Mouse (Mus musculus): Measurements from ENCODE around the gene Eif6.
A peak's percentile ranks its signal among the peaks of the same experiment; 100 is the strongest.

Eif6 gene

GRCm38 (mm10) chr2:155820779-155821178 lies 5.9 kb downstream of the Eif6 start:
- no peak for DNase-seq

- peak in 1 of 2 experiments; percentile 51 for DNase-seq
Measured at GRCm38 (mm10) chr2:155819449-155820251, 7.1 kb downstream of the Eif6 start.

- DNase-seq: no peak
Measured at GRCm38 (mm10) chr2:155819392-155819448, 7.5 kb downstream of the Eif6 start, which contains the start of gene BC029722. Gene BC029722 (minus strand): TSS chr2:155819426.

- DNase-seq: peak; percentile 93 to 95
Measured at GRCm38 (mm10) chr2:155818596-155819391, 7.9 kb downstream of the Eif6 start.

- DNase-seq: peak; percentile 44 to 58
Measured at GRCm38 (mm10) chr2:155817301-155818245, 9.2 kb downstream of the Eif6 start.

GRCm38 (mm10) chr2:155816179-155816578 lies 10.5 kb downstream of the Eif6 start:
- peak; percentile 58 to 69 for DNase-seq

GRCm38 (mm10) chr2:155814829-155815228 lies 11.9 kb downstream of the Eif6 start:
- DNase-seq: peak in 1 of 2 experiments; percentile 40

- peak in 1 of 2 experiments; percentile 37 for DNase-seq
Measured at GRCm38 (mm10) chr2:155812637-155813036, 14.1 kb downstream of the Eif6 start.

GRCm38 (mm10) chr2:155811821-155812396 lies 14.8 kb downstream of the Eif6 start:
- DNase-seq: peak; percentile 95 to 98

- DNase-seq: peak in 1 of 2 experiments; percentile 42
Measured at GRCm38 (mm10) chr2:155809620-155810019, 17.1 kb downstream of the Eif6 start.

GRCm38 (mm10) chr2:155807408-155807807 lies 19.3 kb downstream of the Eif6 start:
- DNase-seq: peak in 1 of 2 experiments; percentile 42

GRCm38 (mm10) chr2:155806548-155806947 lies 20.2 kb downstream of the Eif6 start:
- peak; percentile 88 to 96 for DNase-seq

- no peak for DNase-seq
Measured at GRCm38 (mm10) chr2:155805925-155806255, 20.8 kb downstream of the Eif6 start.

- DNase-seq: peak; percentile 98 to 99
Measured at GRCm38 (mm10) chr2:155805231-155805924, 21.3 kb downstream of the Eif6 start.

- DNase-seq: no peak
Measured at GRCm38 (mm10) chr2:155804053-155804452, 22.7 kb downstream of the Eif6 start.

- DNase-seq: no peak
Measured at GRCm38 (mm10) chr2:155802761-155803160, 24.0 kb downstream of the Eif6 start.

GRCm38 (mm10) chr2:155798613-155799012 lies 28.1 kb downstream of the Eif6 start:
- DNase-seq: no peak

- DNase-seq: peak; percentile 98
Measured at GRCm38 (mm10) chr2:155794674-155795445, 31.9 kb downstream of the Eif6 start.

- no peak for DNase-seq
Measured at GRCm38 (mm10) chr2:155792899-155793298, 33.8 kb downstream of the Eif6 start.

GRCm38 (mm10) chr2:155787949-155788931 lies 38.5 kb downstream of the Eif6 start:
- peak in 1 of 2 experiments; percentile 59 for DNase-seq

All from cerebellum, adult 18-20 months (tissue).